Mouse (Mus musculus) embryonic facial prominence, embryonic 10.5 days (tissue): ENCODE measurements around the gene Csf2ra. TPM values are rescaled to one million over a fixed set of nuclear protein-coding genes. Genes with fewer than 3 reads are reported as not detected.
"Not testable (repeated sequence)": the region's sequence is repeated elsewhere in the genome, so short reads cannot be mapped to it uniquely, and the experiment has no call there.

Experiments used
- DNase-seq: peaks from one replicate; pipeline ENCODE4 v3.0.0-alpha.2; 2017; ENCODE audit warnings: low spot score
- H3K27ac ChIP-seq: fragments of 300-500 bp; sonication (generic); replicated peaks from 2 replicates; pipeline ENCODE4 v1.5.1; 2016; ENCODE audit warnings: mild to moderate bottlenecking
- H3K27me3 ChIP-seq: fragments of 300-500 bp; sonication (generic); replicated peaks from 2 replicates; pipeline ENCODE4 v1.6.1; 2016; ENCODE audit warnings: low read depth, mild to moderate bottlenecking; ENCODE audit not compliant: poor library complexity, severe bottlenecking
- H3K36me3 ChIP-seq: fragments of 300-500 bp; sonication (generic); replicated peaks from 2 replicates; pipeline ENCODE4 v1.6.1; 2016; ENCODE audit warnings: mild to moderate bottlenecking, moderate library complexity
- H3K4me1 ChIP-seq: fragments of 300-500 bp; sonication (generic); 2 replicates; pipeline ENCODE4 v1.6.1; 2016
- H3K4me3 ChIP-seq: fragments of 300-500 bp; sonication (generic); 2 replicates; pipeline ENCODE4 v1.5.1; 2016; ENCODE audit warnings: mild to moderate bottlenecking, moderate library complexity
- H3K9me3 ChIP-seq: fragments of 300-500 bp; sonication (generic); 2 replicates; pipeline ENCODE4 v1.6.1; 2016; ENCODE audit warnings: mild to moderate bottlenecking
- WGBS: fragments of 180-500 bp; shearing (Covaris S2); methylation state at CpG from one replicate; pipeline ENCODE4 v1.1.7; 2016; 5-methylcytosine and 5-hydroxymethylcytosine counted together
- polyA plus RNA-seq: library from polyadenylated mRNA; unstranded; fragments of >200 nt; fragmentation: Nextera tagmentation; extraction: Ambion mirVana; gene quantifications from 2 replicates; pipeline ENCODE4 v1.2.1, GENCODE M21; 2016

Csf2ra gene
- polyA plus RNA-seq: 13.6 and 16.3 TPM in 2 replicates

DNA sequence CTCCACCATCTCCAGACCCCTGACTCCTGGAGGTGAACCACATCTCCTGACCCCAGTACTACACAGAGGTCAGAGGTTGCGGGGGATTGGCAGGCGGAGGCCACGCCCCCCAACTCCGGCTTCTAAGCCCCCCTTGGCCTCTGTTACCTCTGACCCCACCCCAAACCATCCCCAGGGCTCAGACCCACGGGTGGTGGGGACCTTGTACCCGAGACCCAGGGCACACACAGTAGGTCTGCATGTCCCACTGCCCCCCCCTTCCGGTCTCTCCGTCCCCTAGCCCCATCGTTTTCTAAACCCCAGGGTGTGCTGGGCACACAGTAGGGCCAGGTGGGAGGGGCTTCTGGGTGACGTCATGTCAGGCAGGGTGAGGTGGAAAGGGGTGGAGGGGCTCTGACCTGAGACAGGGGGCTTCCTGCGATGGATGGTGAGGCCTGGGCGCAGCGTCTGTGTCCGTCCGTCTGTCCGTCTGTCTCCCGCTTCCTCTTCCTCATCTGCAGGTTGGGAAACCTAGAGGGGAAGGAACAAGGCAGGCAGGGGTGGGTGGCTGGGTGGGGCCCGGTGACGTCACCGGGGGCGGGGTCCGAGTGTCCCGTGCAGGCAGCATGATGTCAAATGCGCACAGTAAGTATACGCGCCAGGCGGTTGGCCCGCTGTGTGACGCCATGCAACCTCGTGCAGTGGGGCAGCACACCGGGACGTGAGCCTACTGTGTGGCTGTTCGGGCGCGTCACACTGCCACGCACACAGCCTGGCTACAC, at the start of gene Csf2ra:
TSS of gene Csf2ra (minus strand) at position 489 of the 761 bp plus-strand sequence.
- WGBS: 59% methylated on average over 36 of the region's 36 CpGs
- peaks cover 16% of the 10 kb centered on the region for H3K9me3 ChIP-seq
- peak; percentile 31 for DNase-seq
- no peaks in the 10 kb centered on the region for H3K27me3 ChIP-seq
- H3K4me3 ChIP-seq: peak within 1 kb of the TSS; percentile 71
- H3K36me3 ChIP-seq: 0 out of 2 replicates have a peak, but pooled peaks cover 3% of the 10 kb centered on the region
- peak within 1 kb of the TSS; percentile 89 for H3K27ac ChIP-seq
- H3K4me1 ChIP-seq: peaks cover 23% of the 10 kb centered on the region; the same call in 1 of the 2 replicates

DNA sequence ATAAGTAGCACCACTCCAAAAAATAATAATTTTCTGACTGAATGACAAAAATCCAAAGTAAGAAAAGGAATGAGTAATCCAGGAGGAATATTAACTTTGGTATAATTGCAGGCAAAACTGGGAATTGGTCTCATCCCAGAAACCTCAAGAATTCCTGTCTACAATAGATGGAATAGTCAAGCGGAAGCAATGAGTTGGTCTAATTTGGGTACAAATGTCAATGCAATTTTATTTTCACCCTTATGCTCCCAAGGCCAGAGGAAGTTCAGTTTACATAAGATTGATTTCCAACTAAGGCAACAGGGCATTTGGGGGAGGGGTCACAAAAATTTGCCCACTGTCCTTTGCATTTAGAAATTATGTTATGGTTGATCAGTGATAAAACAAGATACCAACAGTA, 47.2 kb upstream of the Csf2ra start:
- H3K27me3 ChIP-seq: no peaks in the 10 kb centered on the region
- no peaks in the 10 kb centered on the region for H3K36me3 ChIP-seq
- WGBS: 93% methylated on average over 1 of the region's 1 CpGs
- no peak for DNase-seq
- H3K27ac ChIP-seq: no peak overlapping the region
- H3K4me3 ChIP-seq: no peak overlapping the region
- no peaks in the 10 kb centered on the region for H3K9me3 ChIP-seq
- H3K4me1 ChIP-seq: no peaks in the 10 kb centered on the region

DNA sequence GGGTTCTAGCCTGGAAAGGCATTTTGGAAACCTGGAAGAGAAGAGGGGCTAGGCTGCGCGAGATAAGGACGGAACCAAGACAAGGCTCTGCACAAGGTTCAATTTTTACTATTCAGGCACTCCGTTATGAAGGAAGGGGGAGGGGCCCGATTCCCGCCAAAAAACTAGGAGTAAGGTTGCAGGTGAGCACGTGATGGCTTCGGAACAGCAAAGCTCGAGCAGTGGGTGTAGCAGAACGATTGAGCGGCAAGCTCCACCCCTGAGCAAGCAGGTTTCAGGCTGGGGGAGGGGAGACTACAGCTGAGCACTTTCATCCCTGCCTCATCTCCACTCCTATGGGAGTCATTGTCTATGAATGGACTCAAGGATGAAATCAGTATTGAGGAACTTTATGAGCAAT, 40.9 kb upstream of the Csf2ra start:
- not testable (repeated sequence) for H3K9me3 ChIP-seq, H3K27ac ChIP-seq, DNase-seq, H3K4me1 ChIP-seq, H3K36me3 ChIP-seq, H3K27me3 ChIP-seq, H3K4me3 ChIP-seq
- 38% methylated on average over 11 of the region's 11 CpGs for WGBS

DNA sequence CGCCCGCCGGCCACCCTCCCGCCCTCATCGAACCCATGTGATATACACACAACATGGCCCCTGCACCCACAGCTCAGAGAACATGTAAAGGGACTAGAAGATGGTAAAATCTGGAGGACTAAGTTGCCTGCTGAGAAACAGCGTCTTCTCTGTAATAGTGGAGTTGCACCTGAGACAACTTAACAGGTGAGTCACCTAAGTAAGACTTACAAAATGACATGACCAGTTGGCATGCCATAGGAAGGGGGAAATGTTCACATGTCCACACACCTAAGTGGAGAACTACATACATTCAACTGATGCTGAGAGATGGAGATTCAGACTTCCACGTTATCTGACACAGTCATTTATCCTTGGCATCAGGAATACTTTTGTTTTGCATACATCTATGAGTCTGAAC, 38.9 kb upstream of the Csf2ra start:
- H3K27ac ChIP-seq: no peak overlapping the region
- WGBS: 23% methylated on average over 7 of the region's 7 CpGs

DNA sequence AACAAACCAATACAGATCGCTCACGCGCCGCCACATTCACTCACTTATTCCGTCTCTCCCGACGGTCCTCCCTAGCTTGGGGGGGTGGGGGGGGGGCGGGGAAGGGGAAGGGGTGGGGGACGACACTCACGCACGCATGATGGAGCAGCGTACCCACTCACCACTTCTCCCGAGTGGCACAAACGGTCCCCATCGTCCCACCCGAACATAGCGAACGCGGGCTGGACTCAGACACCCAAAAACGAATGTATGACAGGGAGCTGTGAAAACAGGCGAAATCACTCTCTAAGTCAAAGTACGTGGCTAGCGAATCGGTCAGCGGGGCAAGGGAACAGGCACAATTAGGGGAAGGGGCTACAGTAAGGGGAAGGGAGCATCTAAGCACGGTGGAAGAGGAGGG, 38.4 kb upstream of the Csf2ra start:
- no peak overlapping the region for H3K27ac ChIP-seq
- no peaks in the 10 kb centered on the region for H3K4me1 ChIP-seq
- 3% methylated on average over 26 of the region's 26 CpGs for WGBS
- peak; percentile 90 for DNase-seq
- no peaks in the 10 kb centered on the region for H3K36me3 ChIP-seq
- H3K4me3 ChIP-seq: no peak overlapping the region
- no peaks in the 10 kb centered on the region; the same call in 1 of the 2 replicates for H3K27me3 ChIP-seq
- no peaks in the 10 kb centered on the region for H3K9me3 ChIP-seq

More for the DNA sequence above, 38.9 kb upstream of the Csf2ra start:
- no peak overlapping the region for H3K4me3 ChIP-seq
- no peak for DNase-seq
- H3K4me1 ChIP-seq: no peaks in the 10 kb centered on the region
- H3K27me3 ChIP-seq: no peaks in the 10 kb centered on the region; the same call in 1 of the 2 replicates
- no peaks in the 10 kb centered on the region for H3K36me3 ChIP-seq
- no peaks in the 10 kb centered on the region for H3K9me3 ChIP-seq

DNA sequence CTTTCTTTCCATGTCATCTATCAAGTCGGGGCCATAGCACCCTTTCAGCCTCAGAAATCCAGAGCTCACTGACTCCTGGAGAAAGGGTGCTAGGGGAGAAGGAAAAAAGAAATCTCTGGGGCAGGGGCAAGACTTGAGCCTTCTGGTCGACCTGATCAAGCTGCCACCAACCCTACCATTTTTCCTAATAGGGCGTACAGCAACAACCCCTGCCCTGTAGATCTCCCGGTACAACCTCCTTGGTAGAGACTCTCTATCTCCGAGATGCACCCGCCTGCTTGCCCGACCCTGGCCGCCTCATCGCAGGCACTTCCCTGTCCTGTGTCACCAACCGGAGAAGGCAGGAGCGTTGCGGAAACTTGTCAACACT, 38.0 kb upstream of the Csf2ra start:
- Histone ChIP-seq H3K27me3 (no peaks in the 10 kb centered on the region; the same call in 1 of the 2 replicates), H3K27ac (no peak overlapping the region), H3K4me1 (no peaks in the 10 kb centered on the region), H3K9me3 (no peaks in the 10 kb centered on the region), H3K36me3 (no peaks in the 10 kb centered on the region), H3K4me3 (no peak overlapping the region)
- 4% methylated on average over 12 of the region's 12 CpGs for WGBS
- DNase-seq: peak; percentile 64

DNA sequence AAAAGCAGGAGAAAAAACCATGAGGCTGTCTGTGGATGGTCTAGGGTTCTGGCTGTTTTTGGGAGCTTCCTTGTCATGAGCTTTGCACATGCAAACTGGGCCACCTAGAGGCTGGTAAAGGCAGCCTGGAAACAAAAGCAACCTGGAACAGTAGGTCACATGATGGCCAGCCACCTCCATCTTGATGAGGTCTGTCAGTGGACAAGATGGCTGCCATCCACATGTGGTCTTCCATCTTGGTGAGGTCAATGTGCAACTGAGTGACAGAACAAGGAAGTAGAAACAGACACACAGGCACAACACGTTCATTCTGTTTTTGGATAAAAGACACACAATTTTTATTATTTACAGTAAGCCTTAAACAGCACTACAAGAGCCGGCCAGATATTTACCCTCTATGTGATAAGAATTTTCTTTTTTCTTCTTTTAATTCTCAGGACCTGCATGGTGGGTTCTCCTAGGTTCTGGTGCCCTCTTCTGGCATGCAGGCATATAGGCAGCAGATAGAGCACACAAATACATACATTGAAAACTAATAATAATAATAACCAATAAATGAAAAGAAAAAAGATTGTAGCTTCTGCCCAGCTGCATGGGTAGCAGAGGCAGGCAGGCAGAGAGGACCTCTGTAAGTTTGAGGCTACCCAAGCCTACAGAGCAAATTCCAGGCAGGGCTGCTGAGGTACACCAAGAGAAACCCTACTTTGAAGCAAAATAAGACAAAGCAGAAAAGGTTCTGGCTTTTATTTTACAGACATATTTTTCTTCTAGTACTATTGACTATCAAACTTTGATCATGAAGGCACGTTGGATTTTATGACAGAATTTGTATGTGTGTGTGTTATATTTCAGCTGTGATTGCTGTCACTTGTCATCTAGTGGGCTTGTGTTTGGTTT, 37.4 kb upstream of the Csf2ra start:
- DNase-seq: peak; percentile 73
- no peaks in the 10 kb centered on the region; the same call in 1 of the 2 replicates for H3K27me3 ChIP-seq
- H3K4me1 ChIP-seq: no peaks in the 10 kb centered on the region
- H3K36me3 ChIP-seq: no peaks in the 10 kb centered on the region
- no peak overlapping the region for H3K4me3 ChIP-seq
- no peaks in the 10 kb centered on the region for H3K9me3 ChIP-seq
- WGBS: 29% methylated on average over 3 of the region's 3 CpGs
- no peak overlapping the region for H3K27ac ChIP-seq

DNA sequence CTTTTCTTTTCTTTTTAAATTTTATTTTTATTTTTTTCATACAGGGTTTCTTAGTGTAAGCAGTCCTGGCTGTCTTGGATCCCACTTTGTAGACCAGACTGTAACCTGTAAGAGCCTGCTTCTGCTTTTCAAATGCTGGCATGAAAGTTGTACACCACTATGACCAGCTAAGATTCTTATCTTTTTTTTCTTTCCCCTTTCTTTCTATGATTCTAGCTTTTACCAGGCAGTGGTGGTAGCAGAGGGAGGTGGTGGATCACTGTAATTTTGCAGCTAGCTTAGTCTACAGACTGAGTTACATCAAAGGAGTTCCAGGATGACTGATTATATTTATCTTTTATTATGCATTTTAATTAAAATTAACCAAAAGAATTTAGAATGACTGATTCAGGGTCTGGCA, 36.7 kb upstream of the Csf2ra start:
- Histone ChIP-seq H3K9me3 (no peaks in the 10 kb centered on the region), H3K27ac (no peak overlapping the region), H3K4me3 (no peak overlapping the region), H3K27me3 (no peaks in the 10 kb centered on the region; the same call in 1 of the 2 replicates), H3K4me1 (no peaks in the 10 kb centered on the region), H3K36me3 (no peaks in the 10 kb centered on the region)
- DNase-seq: no peak

DNA sequence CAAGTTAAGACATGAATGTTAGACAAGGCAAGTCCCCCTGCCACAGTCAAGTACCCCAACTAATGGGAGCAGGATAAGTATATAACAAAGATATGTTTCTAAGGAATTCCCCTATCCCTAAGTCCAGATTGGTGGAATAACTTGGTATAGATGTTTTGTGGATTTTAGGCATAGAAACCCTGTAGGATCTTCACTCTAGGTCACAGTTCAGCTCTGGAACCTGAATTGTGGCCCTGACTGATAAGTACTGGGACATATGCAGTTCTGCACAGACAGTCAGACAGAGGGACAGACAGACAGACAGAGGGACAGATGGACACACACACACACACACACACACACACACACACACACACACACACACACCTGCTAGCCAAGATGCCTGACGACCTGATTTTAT, 36.0 kb upstream of the Csf2ra start:
- H3K4me3 ChIP-seq: no peak overlapping the region
- DNase-seq: peak; percentile 18
- no peaks in the 10 kb centered on the region for H3K36me3 ChIP-seq
- 83% methylated on average over 1 of the region's 1 CpGs for WGBS
- H3K4me1 ChIP-seq: no peaks in the 10 kb centered on the region
- no peaks in the 10 kb centered on the region; the same call in 1 of the 2 replicates for H3K27me3 ChIP-seq
- no peaks in the 10 kb centered on the region for H3K9me3 ChIP-seq
- no peak overlapping the region for H3K27ac ChIP-seq

DNA sequence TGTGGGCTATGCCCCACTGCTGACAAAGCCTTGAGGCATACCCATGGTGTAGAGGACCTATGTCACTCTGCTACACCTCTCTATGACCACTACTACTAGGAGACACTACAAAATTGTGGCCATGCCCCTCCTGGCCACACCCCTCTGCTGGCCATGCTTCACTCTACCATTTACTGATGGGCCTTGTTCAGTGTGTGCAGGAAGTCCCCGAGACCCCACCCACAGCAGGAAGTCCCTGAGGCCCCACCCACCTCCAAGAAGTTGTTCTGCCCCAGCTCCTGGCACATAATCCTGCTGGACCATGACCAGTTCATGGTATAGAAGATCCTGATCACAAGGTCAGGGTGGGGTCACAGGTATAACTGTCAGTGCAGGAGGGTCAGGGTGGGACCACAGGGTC, 33.0 kb upstream of the Csf2ra start:
- DNase-seq: no peak
- WGBS: 78% methylated on average over 1 of the region's 1 CpGs
- H3K9me3 ChIP-seq: no peaks in the 10 kb centered on the region

DNA sequence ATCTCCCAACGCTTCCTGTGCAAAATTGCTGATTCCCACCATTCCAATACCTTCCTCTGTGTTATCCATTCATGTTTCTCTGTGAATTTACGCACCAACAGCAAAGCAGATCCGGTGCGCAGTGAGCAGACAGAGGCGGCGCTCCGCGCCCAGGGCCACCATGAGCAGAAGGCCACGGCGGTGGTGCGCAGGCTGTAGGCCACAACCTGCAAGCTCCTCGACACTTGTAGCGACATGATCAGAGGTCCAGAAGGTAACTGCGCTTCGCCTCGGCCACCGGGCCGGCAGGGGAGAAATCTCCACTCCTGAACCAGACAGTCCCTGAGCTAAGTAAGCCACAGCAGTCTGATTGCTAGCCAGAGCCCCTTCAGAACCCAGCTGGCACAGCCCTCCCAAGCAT, 29.5 kb upstream of the Csf2ra start:
- no peaks in the 10 kb centered on the region for H3K27me3 ChIP-seq
- H3K27ac ChIP-seq: no peak overlapping the region
- H3K4me1 ChIP-seq: no peaks in the 10 kb centered on the region
- no peak for DNase-seq
- 93% methylated on average over 18 of the region's 18 CpGs for WGBS
- H3K9me3 ChIP-seq: no peaks in the 10 kb centered on the region
- no peaks in the 10 kb centered on the region for H3K36me3 ChIP-seq
- H3K4me3 ChIP-seq: no peak overlapping the region

More for the DNA sequence above, 33.0 kb upstream of the Csf2ra start:
- H3K4me1 ChIP-seq: no peaks in the 10 kb centered on the region
- H3K36me3 ChIP-seq: no peaks in the 10 kb centered on the region
- H3K27me3 ChIP-seq: no peaks in the 10 kb centered on the region
- no peak overlapping the region for H3K27ac ChIP-seq
- no peak overlapping the region for H3K4me3 ChIP-seq

DNA sequence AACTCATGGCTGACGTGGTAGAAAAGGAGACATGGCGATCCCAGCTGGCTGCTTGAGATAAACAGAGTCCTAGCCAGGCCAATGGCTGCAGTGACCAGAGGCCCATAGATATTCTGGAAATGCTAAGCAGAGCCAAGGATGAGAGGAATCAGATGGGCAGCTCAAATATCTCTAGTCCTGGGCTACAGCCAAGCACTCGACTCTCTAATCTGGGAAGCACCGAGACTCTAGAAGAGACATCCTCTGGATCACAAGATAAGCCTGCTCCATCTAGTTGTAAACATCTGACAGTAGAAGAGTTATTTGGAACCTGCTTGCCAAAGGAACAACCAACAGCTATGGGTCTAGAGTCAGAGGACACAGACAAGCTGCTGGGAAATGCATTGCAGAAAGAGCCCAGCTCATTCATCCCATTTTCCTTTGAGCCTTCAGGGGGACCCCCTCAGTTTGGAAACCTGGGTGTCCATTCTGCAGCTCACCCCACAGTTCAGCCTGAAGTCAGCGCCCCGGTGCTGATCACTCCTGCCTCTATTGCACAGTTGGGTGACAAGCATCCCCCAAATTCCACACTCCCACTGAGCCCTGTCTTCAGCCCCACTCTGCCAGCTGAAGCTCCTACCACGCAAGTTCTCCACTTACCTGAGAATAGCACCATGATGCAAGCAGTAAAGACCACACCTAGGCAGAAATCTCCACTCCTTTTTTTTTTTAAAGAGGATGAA, 28.1 kb upstream of the Csf2ra start:
- Histone ChIP-seq H3K36me3 (no peaks in the 10 kb centered on the region), H3K4me3 (no peak overlapping the region), H3K27ac (no peak overlapping the region), H3K27me3 (no peaks in the 10 kb centered on the region), H3K9me3 (no peaks in the 10 kb centered on the region), H3K4me1 (no peaks in the 10 kb centered on the region)
- WGBS: 91% methylated on average over 7 of the region's 7 CpGs
- no peak for DNase-seq
